Comparison of ENCODE assay signal across 8 mouse cellular contexts in the genomic region with DNA sequence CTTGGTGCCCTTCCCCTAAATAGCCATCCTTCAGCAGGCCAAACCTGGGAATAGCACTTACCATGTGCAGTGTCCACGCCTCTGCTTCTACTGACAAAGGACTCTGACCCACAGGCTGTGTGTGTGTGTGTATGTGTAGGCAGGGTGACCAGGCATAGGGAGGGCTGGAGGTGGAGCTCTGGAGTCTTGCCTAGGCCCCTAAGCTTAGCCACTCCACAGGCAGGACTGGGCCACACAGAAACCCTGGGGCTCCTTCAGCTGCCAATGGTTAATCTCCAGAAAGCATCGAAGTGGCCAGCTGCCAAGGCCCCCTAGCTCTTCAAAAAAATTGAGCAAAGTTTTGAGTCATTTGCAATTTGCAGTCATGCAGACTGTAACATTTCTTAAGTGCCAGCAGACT. TPM values are rescaled to one million over a fixed set of nuclear protein-coding genes. Genes with fewer than 3 reads are reported as not detected.
DNase-seq lines count a peak whose midpoint lies in the region; ATAC-seq lines count a peak whose summit lies in the region.

No protein-coding gene starts in this region.

- peak; percentile 26 for DNase-seq in adrenal gland, postnatal 25 days
- DNase-seq in adrenal gland, adult 8-10 months, result no peak
- peak; percentile 34 to 47 for DNase-seq in spleen, postnatal 10 days (ENCODE audit: low spot score in 2 of 2)
- no peak for DNase-seq in spleen, adult 18-20 months
- peak; percentile 43 for DNase-seq in liver, embryonic 13.5 days
- DNase-seq in yolk sac, embryonic 10.5 days (ENCODE audit: low spot score), result peak; percentile 68
- DNase-seq in gastrocnemius, adult 8-10 months (ENCODE audit: low spot score in 2 of 2), result no peak
- no peak for DNase-seq in layer of hippocampus, postnatal 14 days (ENCODE audit: low spot score in 2 of 2)

- H3K36me3 ChIP-seq in liver, embryonic 13.5 days, result peaks cover 7% of the 10 kb centered on the region

- WGBS in liver, embryonic 13.5 days (ENCODE audit: insufficient replicate concordance), result 51% methylated on average over 2 of the region's 2 CpGs

- peak overlapping the region; percentile 76 for H3K9ac ChIP-seq in liver, embryonic 13.5 days

- H3K9me3 ChIP-seq in liver, embryonic 13.5 days (replicated peaks), result no peaks in the 10 kb centered on the region

- no peaks in the 10 kb centered on the region for H3K27me3 ChIP-seq in liver, embryonic 13.5 days

- H3K4me2 ChIP-seq in liver, embryonic 13.5 days, result peak overlapping the region; percentile 74

- H3K27ac ChIP-seq in liver, embryonic 13.5 days, result peak overlapping the region; percentile 96

- ATAC-seq in liver, embryonic 13.5 days (ENCODE audit: low read depth), result peak; percentile 84

- peak overlapping the region; percentile 50 for H3K4me3 ChIP-seq in liver, embryonic 13.5 days (replicated peaks)

- H3K4me1 ChIP-seq in liver, embryonic 13.5 days (replicated peaks), result peaks cover 94% of the 10 kb centered on the region

RNA-seq across cellular contexts. Expression of a gene that starts 5.5 kb away (rescaled TPM):
- total RNA-seq in adrenal gland, postnatal 25 days (2021), result 58.3 and 81.5 TPM in 2 replicates
- 10 to 100 TPM; 39.2 to 77.5 (median 71.6) TPM for total RNA-seq in adrenal gland, adult 8-10 months (2022)
- 67.9 and 78.3 TPM in 2 replicates for polyA plus RNA-seq in liver, embryonic 13.5 days (2015; fragmentation: Nextera tagmentation; extraction: Ambion mirVana)
- total RNA-seq in gastrocnemius, adult 8-10 months (2022), result 10 to 100 TPM; 25.1 to 33.3 (median 30.0) TPM
- total RNA-seq in layer of hippocampus, postnatal 14 days (2021), result 100 to 1,000 TPM; 139 to 145 TPM

RNA-seq across cellular contexts. Expression of a gene that starts 41.5 kb away (rescaled TPM):
- 24.7 and 31.1 TPM in 2 replicates for total RNA-seq in adrenal gland, postnatal 25 days (2021)
- 10 to 100 TPM; 31.2 to 34.6 (median 33.0) TPM for total RNA-seq in adrenal gland, adult 8-10 months (2022)
- polyA plus RNA-seq in liver, embryonic 13.5 days (2015; fragmentation: Nextera tagmentation; extraction: Ambion mirVana), result 32.9 and 37.5 TPM in 2 replicates
- total RNA-seq in gastrocnemius, adult 8-10 months (2022), result 10 to 100 TPM in 2 of 4 experiments, 1 to 10 TPM in 2; 8.9 to 11.6 (median 10.3) TPM
- 10 to 100 TPM; 34.5 to 35.5 TPM for total RNA-seq in layer of hippocampus, postnatal 14 days (2021)

Comparison
In these comparisons a context has a peak if more than half of its experiments do, and no peak if none do; other contexts are left out.
1. DNase-seq: peak in adrenal gland, postnatal 25 days (single experiment), spleen, postnatal 10 days (2 of 2), liver, embryonic 13.5 days (single experiment) and yolk sac, embryonic 10.5 days (single experiment); none in adrenal gland, adult 8-10 months (single experiment), spleen, adult 18-20 months (0 of 2), gastrocnemius, adult 8-10 months (0 of 2) and layer of hippocampus, postnatal 14 days (0 of 2).